Mouse (Mus musculus) myocyte (in vitro differentiated cells): ENCODE measurements around the gene Hoxa3. TPM values are rescaled to one million over a fixed set of nuclear protein-coding genes. Genes with fewer than 3 reads are reported as not detected.

Experiments used
- H3K27me3 ChIP-seq: one replicate; pipeline ENCODE4 v1.6.1; 2011; ENCODE audit not compliant: control insufficient read depth, insufficient read depth, insufficient read length
- H3K36me3 ChIP-seq: one replicate; pipeline ENCODE4 v1.6.1; 2011; ENCODE audit not compliant: control insufficient read depth, insufficient read depth
- H3K4me2 ChIP-seq: one replicate; pipeline ENCODE4 v1.6.1; 2011; ENCODE audit warnings: low read depth, control low read depth
- H3K4me3 ChIP-seq: one replicate; pipeline ENCODE4 v1.5.1; 2011; ENCODE audit warnings: mild to moderate bottlenecking, control low read depth, moderate library complexity
- H3K79me2 ChIP-seq: one replicate; pipeline ENCODE4 v1.6.1; 2011; ENCODE audit not compliant: control insufficient read depth, insufficient read depth
- H3ac ChIP-seq: one replicate; pipeline ENCODE4 v1.6.1; 2011; ENCODE audit not compliant: control insufficient read depth, insufficient read length
- CEBPB ChIP-seq: IDR thresholded peaks from 2 replicates; pipeline ENCODE4 v1.6.1; 2011; ENCODE audit warnings: mild to moderate bottlenecking, moderate library complexity; ENCODE audit not compliant: poor library complexity, insufficient read depth, severe bottlenecking
- E2F4 ChIP-seq: IDR thresholded peaks from one replicate; pipeline ENCODE4 v1.6.1; 2011; ENCODE audit warnings: mild to moderate bottlenecking, control low read depth, moderate library complexity; ENCODE audit not compliant: insufficient read depth
- MAX ChIP-seq: IDR thresholded peaks from one replicate; pipeline ENCODE4 v1.6.1; 2011; ENCODE audit warnings: low read depth, mild to moderate bottlenecking, control low read depth
- MYOD1 ChIP-seq, 3 experiments: IDR thresholded peaks; one replicate each; pipeline ENCODE4 v1.6.1; 2011; ENCODE audit warnings: control low read depth in 2 of 3, low read depth in 2 of 3, mild to moderate bottlenecking in 2 of 3, moderate library complexity in 1 of 3; ENCODE audit not compliant: insufficient read length in 2 of 3, control insufficient read depth in 1 of 3
- MYOG ChIP-seq, 3 experiments: IDR thresholded peaks; one replicate each; pipeline ENCODE4 v1.6.1; 2011; ENCODE audit warnings: control low read depth in 2 of 3, low read depth in 2 of 3, mild to moderate bottlenecking in 2 of 3; ENCODE audit not compliant: insufficient read length in 2 of 3, control insufficient read depth in 1 of 3, insufficient read depth in 1 of 3
- POLR2A ChIP-seq: IDR thresholded peaks from one replicate; pipeline ENCODE4 v1.6.1; 2011; ENCODE audit warnings: low read depth, mild to moderate bottlenecking, control low read depth, moderate library complexity; ENCODE audit not compliant: insufficient read length
- POLR2AphosphoS2 ChIP-seq: IDR thresholded peaks from one replicate; pipeline ENCODE4 v1.6.1; 2011; ENCODE audit warnings: low read depth, control low read depth; ENCODE audit not compliant: insufficient read length
- REST ChIP-seq: IDR thresholded peaks from one replicate; pipeline ENCODE4 v1.6.1; 2011; ENCODE audit warnings: mild to moderate bottlenecking, control low read depth, moderate library complexity; ENCODE audit not compliant: insufficient read depth, insufficient read length
- SRF ChIP-seq: IDR thresholded peaks from one replicate; pipeline ENCODE4 v1.6.1; 2011; ENCODE audit warnings: low read depth; ENCODE audit not compliant: control insufficient read depth, insufficient read length
- TCF12 ChIP-seq: IDR thresholded peaks from one replicate; pipeline ENCODE4 v1.6.1; 2011; ENCODE audit warnings: mild to moderate bottlenecking, control low read depth; ENCODE audit not compliant: poor library complexity, insufficient read depth, severe bottlenecking
- TCF3 ChIP-seq: IDR thresholded peaks from one replicate; pipeline ENCODE4 v1.6.1; 2011; ENCODE audit warnings: low read depth, control low read depth; ENCODE audit not compliant: insufficient read length
- USF1 ChIP-seq: IDR thresholded peaks from one replicate; pipeline ENCODE4 v1.6.1; 2011; ENCODE audit warnings: low read depth, mild to moderate bottlenecking, control low read depth, moderate library complexity
- polyA plus RNA-seq: library from polyadenylated mRNA; unstranded; fragments of >200 nt; fragmentation: generic; extraction: Trizol; gene quantifications from one replicate; pipeline ENCODE4 v1.2.1, GENCODE M21; 2012; ENCODE audit warnings: missing spikeins

Hoxa3 gene
- polyA plus RNA-seq, 1 experiment: 1.0 TPM

DNA sequence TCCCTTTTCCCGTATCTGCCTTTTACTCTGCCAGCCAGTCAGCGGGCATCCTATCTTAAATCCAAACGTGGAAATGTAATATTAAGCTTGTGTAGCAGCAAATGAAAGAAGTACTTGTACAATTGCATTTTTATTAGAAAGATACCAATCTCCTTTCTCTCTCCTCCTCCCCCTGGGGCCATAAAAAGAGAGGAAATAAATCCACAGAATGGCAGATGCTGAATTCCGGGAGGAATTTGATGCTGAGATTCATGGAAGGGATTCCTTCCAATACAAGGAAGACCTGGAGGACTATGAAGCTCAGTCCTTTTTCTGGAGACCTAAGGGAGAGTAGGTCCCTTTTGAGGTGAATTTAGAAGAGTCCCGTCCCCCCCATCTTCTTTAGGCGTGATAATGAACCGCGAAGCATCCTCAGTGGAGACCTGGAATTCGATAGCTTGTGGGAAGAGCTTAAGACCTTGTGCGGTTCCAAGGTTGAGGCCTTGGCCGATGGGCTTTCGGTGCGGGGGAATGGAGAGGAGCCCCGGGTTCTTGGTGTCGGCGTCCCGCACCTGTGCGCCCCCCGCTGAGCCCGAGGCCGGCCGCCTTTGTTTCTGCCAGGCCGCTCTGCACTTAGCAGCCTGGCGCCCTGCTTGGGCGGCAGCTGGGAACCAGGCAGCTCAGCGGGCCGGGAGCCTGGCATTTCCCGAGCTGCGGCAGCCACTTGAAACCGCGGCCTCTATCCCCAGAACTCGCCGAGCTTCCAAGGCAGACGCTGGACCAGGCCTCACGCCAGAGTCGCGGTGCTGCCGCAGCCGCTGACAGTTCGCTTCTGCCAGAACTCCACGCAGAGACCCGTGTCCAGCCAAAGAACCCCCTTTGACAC lies 44.7 kb downstream of the Hoxa3 start:
- TF ChIP-seq USF1 (no peak), REST (no peak), CEBPB (no peak), MYOG (IDR thresholded peaks at IDR 0.05; ENCODE audit: control insufficient read depth in 1 of 3, insufficient read depth in 1 of 3, insufficient read length in 2 of 3, low read depth in 2 of 3) (no peak), POLR2AphosphoS2 (no peak), POLR2A (no peak), TCF3 (no peak), TCF12 (no peak), MYOD1 (IDR thresholded peaks at IDR 0.05; ENCODE audit: control insufficient read depth in 1 of 3, insufficient read length in 2 of 3, low read depth in 2 of 3) (no peak), MAX (no peak), E2F4 (no peak), SRF (no peak)
- Histone ChIP-seq H3ac (no peak overlapping the region), H3K4me2 (no peak overlapping the region), H3K79me2 (no peaks in the 10 kb centered on the region), H3K4me3 (no peak overlapping the region), H3K36me3 (peaks cover under 1% of the 10 kb centered on the region), H3K27me3 (no peaks in the 10 kb centered on the region)

DNA sequence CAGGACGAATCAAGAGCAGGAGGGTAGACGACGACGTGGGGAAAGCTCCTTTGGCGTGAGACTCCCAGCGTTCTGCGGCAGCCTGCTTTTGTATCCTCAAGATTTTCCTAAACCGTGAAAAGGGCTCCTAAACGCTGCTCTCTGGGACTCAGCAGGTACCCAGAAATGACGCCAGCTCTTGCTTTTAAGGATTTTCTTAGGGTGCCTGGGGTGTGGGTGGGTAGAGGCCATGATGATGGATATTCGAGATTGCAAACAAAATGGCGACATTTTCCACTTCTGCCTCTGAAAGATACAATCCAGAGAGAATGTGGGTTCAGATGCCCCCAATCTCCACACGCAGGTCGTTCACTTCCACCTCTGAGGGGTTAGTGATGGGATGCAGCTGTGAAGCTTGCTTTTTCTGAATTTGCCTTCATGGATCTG lies 45.4 kb downstream of the Hoxa3 start:
- Histone ChIP-seq H3ac (no peak overlapping the region), H3K36me3 (peaks cover 7% of the 10 kb centered on the region), H3K4me2 (no peak overlapping the region), H3K79me2 (no peaks in the 10 kb centered on the region), H3K4me3 (no peak overlapping the region), H3K27me3 (no peaks in the 10 kb centered on the region)
- TF ChIP-seq TCF3 (no peak), POLR2AphosphoS2 (no peak), POLR2A (no peak), SRF (no peak)

DNA sequence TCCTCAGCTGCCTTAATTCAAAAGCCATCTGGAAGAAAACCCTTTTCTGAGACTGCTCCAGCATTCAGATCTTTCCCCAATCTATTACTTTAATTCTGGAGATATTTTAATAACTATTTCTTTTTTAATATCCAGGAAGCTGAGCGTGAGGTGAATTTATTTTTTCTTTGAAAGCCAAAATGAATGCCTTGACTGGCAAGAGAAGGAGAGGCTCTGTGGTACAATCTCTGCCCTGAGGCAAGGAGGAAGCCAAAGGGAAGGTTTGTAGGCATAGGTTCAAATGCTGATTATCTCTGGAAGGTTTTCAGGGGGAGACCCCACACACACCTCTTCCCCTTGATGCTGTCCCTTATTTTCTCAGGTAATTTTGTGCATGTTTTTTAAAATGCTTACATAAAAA lies 46.0 kb downstream of the Hoxa3 start:
- TF ChIP-seq TCF3: no peak
- TF ChIP-seq SRF: no peak
- no peak for TF ChIP-seq REST
- TF ChIP-seq CEBPB: no peak
- no peak for TF ChIP-seq USF1
- TF ChIP-seq TCF12: no peak
- no peak for TF ChIP-seq MYOG (IDR thresholded peaks at IDR 0.05; ENCODE audit: control insufficient read depth in 1 of 3, insufficient read depth in 1 of 3, insufficient read length in 2 of 3, low read depth in 2 of 3)
- TF ChIP-seq MAX: no peak
- no peak for TF ChIP-seq POLR2AphosphoS2
- no peak for TF ChIP-seq MYOD1 (IDR thresholded peaks at IDR 0.05; ENCODE audit: control insufficient read depth in 1 of 3, insufficient read length in 2 of 3, low read depth in 2 of 3)
- TF ChIP-seq E2F4: no peak
- no peak for TF ChIP-seq POLR2A
- Histone ChIP-seq H3K4me3 (no peak overlapping the region), H3ac (no peak overlapping the region), H3K36me3 (peaks cover 10% of the 10 kb centered on the region), H3K27me3 (no peaks in the 10 kb centered on the region), H3K4me2 (no peak overlapping the region), H3K79me2 (no peaks in the 10 kb centered on the region)

DNA sequence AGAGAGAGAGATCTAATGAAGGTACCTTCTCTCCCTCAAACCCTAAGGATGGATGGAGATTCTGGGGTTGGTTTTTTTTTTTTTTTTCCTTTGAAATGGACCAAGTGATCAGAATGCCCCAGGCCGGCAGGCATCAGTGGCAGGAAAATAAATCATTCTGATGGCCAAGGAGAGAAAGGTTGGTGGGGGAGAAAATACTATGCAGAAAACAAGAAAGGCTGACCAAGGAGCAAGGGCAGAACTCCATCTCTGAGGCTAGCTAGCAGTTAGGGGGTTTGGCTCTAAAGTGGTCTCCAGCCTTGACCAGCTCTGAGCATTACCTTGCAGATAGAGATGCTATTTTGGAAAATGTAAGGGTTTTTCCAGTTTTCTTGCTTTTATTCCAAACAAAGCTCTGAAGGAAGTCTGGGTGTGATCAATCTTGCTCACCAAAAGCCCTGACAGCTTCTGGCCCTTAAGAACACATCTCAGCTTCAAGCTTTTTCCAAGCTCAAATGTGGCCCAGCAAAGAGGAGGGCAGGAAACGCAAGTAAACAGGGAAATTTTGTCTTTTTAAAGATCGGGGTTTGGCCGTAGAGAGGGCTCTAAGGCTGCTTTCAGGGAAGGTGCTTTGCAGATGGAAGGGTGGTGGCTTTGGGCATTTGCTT lies 46.6 kb downstream of the Hoxa3 start:
- Histone ChIP-seq H3ac (no peak overlapping the region), H3K36me3 (peaks cover 10% of the 10 kb centered on the region), H3K27me3 (no peaks in the 10 kb centered on the region), H3K79me2 (peaks cover 5% of the 10 kb centered on the region), H3K4me3 (no peak overlapping the region), H3K4me2 (no peak overlapping the region)
- no peak for TF ChIP-seq TCF12
- no peak for TF ChIP-seq MAX
- no peak for TF ChIP-seq POLR2AphosphoS2
- no peak for TF ChIP-seq USF1
- TF ChIP-seq E2F4: no peak
- TF ChIP-seq REST: no peak
- no peak for TF ChIP-seq CEBPB
- no peak for TF ChIP-seq POLR2A
- no peak for TF ChIP-seq MYOD1 (IDR thresholded peaks at IDR 0.05; ENCODE audit: control insufficient read depth in 1 of 3, insufficient read length in 2 of 3, low read depth in 2 of 3)
- no peak for TF ChIP-seq MYOG (IDR thresholded peaks at IDR 0.05; ENCODE audit: control insufficient read depth in 1 of 3, insufficient read depth in 1 of 3, insufficient read length in 2 of 3, low read depth in 2 of 3)
- TF ChIP-seq TCF3: no peak
- no peak for TF ChIP-seq SRF
